Mouse (Mus musculus): Measurements from ENCODE around the gene Golga3. TPM values are rescaled to one million over a fixed set of nuclear protein-coding genes. Genes with fewer than 3 reads are reported as not detected.

The Golga3 gene
- polyA plus RNA-seq, 1 experiment from 2014 or later = 13.7 TPM

GRCm38 (mm10) chr5:110177021-110177420 lies 520 bp downstream of the Golga3 start:
- Histone ChIP-seq H3K36me3 (ENCODE audit: control insufficient read depth, insufficient read depth, low read length) (no peaks in the 10 kb centered on the region), H3K9ac (ENCODE audit: low read depth, low read length) (peak overlapping the region; percentile 78), H3K4me2 (ENCODE audit: low read depth, low read length) (peak overlapping the region; percentile 70), H3K9me3 (ENCODE audit: control insufficient read depth, low read length) (no peaks in the 10 kb centered on the region), H3K4me1 (ENCODE audit: control insufficient read depth, insufficient read depth, low read length) (peaks cover 9% of the 10 kb centered on the region), H3K4me3 (ENCODE audit: low read length) (peak overlapping the region; percentile 72), H3K27ac (ENCODE audit: low read length) (peak overlapping the region; percentile 39), H3K27me3 (replicated peaks; ENCODE audit: control insufficient read depth, insufficient read depth, low read length) (no peaks in the 10 kb centered on the region)
- peak; percentile 19; the same call in 1 of the 2 replicates for ATAC-seq
- under 1% methylated on average over 19 of the region's 19 CpGs for WGBS

- no peaks in the 10 kb centered on the region for H3K9me3 ChIP-seq (ENCODE audit: control insufficient read depth, low read length)
- H3K4me1 ChIP-seq (ENCODE audit: control insufficient read depth, insufficient read depth, low read length) = peaks cover 9% of the 10 kb centered on the region
- no peaks in the 10 kb centered on the region for H3K36me3 ChIP-seq (ENCODE audit: control insufficient read depth, insufficient read depth, low read length)
- no peaks in the 10 kb centered on the region for H3K27me3 ChIP-seq (replicated peaks; ENCODE audit: control insufficient read depth, insufficient read depth, low read length)
- H3K4me2 ChIP-seq (ENCODE audit: low read depth, low read length) = no peak overlapping the region
- H3K4me3 ChIP-seq (ENCODE audit: low read length) = no peak overlapping the region
- H3K27ac ChIP-seq (ENCODE audit: low read length) = no peak overlapping the region
- WGBS = 85% methylated on average over 2 of the region's 2 CpGs
- no peak overlapping the region for H3K9ac ChIP-seq (ENCODE audit: low read depth, low read length)
- ATAC-seq = no peak
Measured at GRCm38 (mm10) chr5:110178628-110179027, 2.1 kb downstream of the Golga3 start.

GRCm38 (mm10) chr5:110181716-110182115 lies 5.2 kb downstream of the Golga3 start:
- no peak for ATAC-seq
- Histone ChIP-seq H3K27ac (ENCODE audit: low read length) (no peak overlapping the region), H3K36me3 (ENCODE audit: control insufficient read depth, insufficient read depth, low read length) (no peaks in the 10 kb centered on the region; the same call in none of the 2 replicates), H3K4me2 (ENCODE audit: low read depth, low read length) (no peak overlapping the region), H3K9me3 (ENCODE audit: control insufficient read depth, low read length) (no peaks in the 10 kb centered on the region), H3K9ac (ENCODE audit: low read depth, low read length) (no peak overlapping the region), H3K4me3 (ENCODE audit: low read length) (no peak overlapping the region), H3K27me3 (replicated peaks; ENCODE audit: control insufficient read depth, insufficient read depth, low read length) (no peaks in the 10 kb centered on the region), H3K4me1 (ENCODE audit: control insufficient read depth, insufficient read depth, low read length) (peaks cover 9% of the 10 kb centered on the region)
- WGBS = 92% methylated on average over 5 of the region's 5 CpGs

GRCm38 (mm10) chr5:110203164-110203895 lies 26.8 kb downstream of the Golga3 start:
- no peaks in the 10 kb centered on the region for H3K27me3 ChIP-seq (replicated peaks; ENCODE audit: control insufficient read depth, insufficient read depth, low read length)
- no peaks in the 10 kb centered on the region for H3K4me1 ChIP-seq (ENCODE audit: control insufficient read depth, insufficient read depth, low read length)
- H3K36me3 ChIP-seq (ENCODE audit: control insufficient read depth, insufficient read depth, low read length) = peaks cover 22% of the 10 kb centered on the region
- H3K9ac ChIP-seq (ENCODE audit: low read depth, low read length) = no peak overlapping the region
- no peak overlapping the region for H3K4me2 ChIP-seq (ENCODE audit: low read depth, low read length)
- no peaks in the 10 kb centered on the region for H3K9me3 ChIP-seq (ENCODE audit: control insufficient read depth, low read length)
- no peak overlapping the region for H3K27ac ChIP-seq (ENCODE audit: low read length)
- no peak overlapping the region for H3K4me3 ChIP-seq (ENCODE audit: low read length)
- ATAC-seq = no peak
- 87% methylated on average over 10 of the region's 10 CpGs for WGBS

- Histone ChIP-seq H3K4me3 (ENCODE audit: low read length) (no peak overlapping the region), H3K4me1 (ENCODE audit: control insufficient read depth, insufficient read depth, low read length) (no peaks in the 10 kb centered on the region), H3K27me3 (replicated peaks; ENCODE audit: control insufficient read depth, insufficient read depth, low read length) (no peaks in the 10 kb centered on the region), H3K4me2 (ENCODE audit: low read depth, low read length) (no peak overlapping the region), H3K9ac (ENCODE audit: low read depth, low read length) (no peak overlapping the region), H3K36me3 (ENCODE audit: control insufficient read depth, insufficient read depth, low read length) (peaks cover 27% of the 10 kb centered on the region), H3K27ac (ENCODE audit: low read length) (no peak overlapping the region), H3K9me3 (ENCODE audit: control insufficient read depth, low read length) (no peaks in the 10 kb centered on the region)
- ATAC-seq = no peak
- WGBS = 82% methylated on average over 6 of the region's 6 CpGs
Measured at GRCm38 (mm10) chr5:110204777-110205176, 28.3 kb downstream of the Golga3 start.

- no peak overlapping the region for H3K4me3 ChIP-seq (ENCODE audit: low read length)
- 87% methylated on average over 2 of the region's 2 CpGs for WGBS
- H3K27me3 ChIP-seq (replicated peaks; ENCODE audit: control insufficient read depth, insufficient read depth, low read length) = no peaks in the 10 kb centered on the region
- H3K9ac ChIP-seq (ENCODE audit: low read depth, low read length) = no peak overlapping the region
- no peak for ATAC-seq
- no peaks in the 10 kb centered on the region for H3K9me3 ChIP-seq (ENCODE audit: control insufficient read depth, low read length)
- H3K36me3 ChIP-seq (ENCODE audit: control insufficient read depth, insufficient read depth, low read length) = peaks cover 32% of the 10 kb centered on the region
- H3K27ac ChIP-seq (ENCODE audit: low read length) = no peak overlapping the region
- H3K4me1 ChIP-seq (ENCODE audit: control insufficient read depth, insufficient read depth, low read length) = no peaks in the 10 kb centered on the region
- no peak overlapping the region for H3K4me2 ChIP-seq (ENCODE audit: low read depth, low read length)
Measured at GRCm38 (mm10) chr5:110211312-110211711, 34.8 kb downstream of the Golga3 start.

GRCm38 (mm10) chr5:110216780-110217179 lies 40.3 kb downstream of the Golga3 start:
- Histone ChIP-seq H3K9ac (ENCODE audit: low read depth, low read length) (no peak overlapping the region), H3K36me3 (ENCODE audit: control insufficient read depth, insufficient read depth, low read length) (peaks cover 13% of the 10 kb centered on the region), H3K27me3 (replicated peaks; ENCODE audit: control insufficient read depth, insufficient read depth, low read length) (no peaks in the 10 kb centered on the region), H3K4me2 (ENCODE audit: low read depth, low read length) (no peak overlapping the region), H3K4me3 (ENCODE audit: low read length) (no peak overlapping the region), H3K4me1 (ENCODE audit: control insufficient read depth, insufficient read depth, low read length) (no peaks in the 10 kb centered on the region), H3K27ac (ENCODE audit: low read length) (no peak overlapping the region), H3K9me3 (ENCODE audit: control insufficient read depth, low read length) (no peaks in the 10 kb centered on the region)
- no peak for ATAC-seq
- 92% methylated on average over 3 of the region's 3 CpGs for WGBS

GRCm38 (mm10) chr5:110220331-110220730 lies 43.8 kb downstream of the Golga3 start:
- WGBS = 94% methylated on average over 4 of the region's 4 CpGs
- Histone ChIP-seq H3K9me3 (ENCODE audit: control insufficient read depth, low read length) (no peaks in the 10 kb centered on the region), H3K4me2 (ENCODE audit: low read depth, low read length) (no peak overlapping the region), H3K9ac (ENCODE audit: low read depth, low read length) (no peak overlapping the region), H3K4me1 (ENCODE audit: control insufficient read depth, insufficient read depth, low read length) (no peaks in the 10 kb centered on the region), H3K4me3 (ENCODE audit: low read length) (no peak overlapping the region), H3K27me3 (replicated peaks; ENCODE audit: control insufficient read depth, insufficient read depth, low read length) (no peaks in the 10 kb centered on the region), H3K27ac (ENCODE audit: low read length) (no peak overlapping the region), H3K36me3 (ENCODE audit: control insufficient read depth, insufficient read depth, low read length) (peaks cover 10% of the 10 kb centered on the region; the same call in 1 of the 2 replicates)
- ATAC-seq = no peak

GRCm38 (mm10) chr5:110222757-110223156 lies 46.3 kb downstream of the Golga3 start:
- 84% methylated on average over 6 of the region's 6 CpGs for WGBS
- Histone ChIP-seq H3K4me2 (ENCODE audit: low read depth, low read length) (no peak overlapping the region), H3K27me3 (replicated peaks; ENCODE audit: control insufficient read depth, insufficient read depth, low read length) (no peaks in the 10 kb centered on the region), H3K4me3 (ENCODE audit: low read length) (no peak overlapping the region), H3K4me1 (ENCODE audit: control insufficient read depth, insufficient read depth, low read length) (no peaks in the 10 kb centered on the region), H3K27ac (ENCODE audit: low read length) (no peak overlapping the region), H3K36me3 (ENCODE audit: control insufficient read depth, insufficient read depth, low read length) (peaks cover 5% of the 10 kb centered on the region; the same call in 1 of the 2 replicates), H3K9me3 (ENCODE audit: control insufficient read depth, low read length) (no peaks in the 10 kb centered on the region), H3K9ac (ENCODE audit: low read depth, low read length) (no peak overlapping the region)
- ATAC-seq = no peak
